Mouse (Mus musculus) liver, postnatal 0 days (tissue): ENCODE data around the gene Ubfd1.

ENCODE experiments used
- CTCF ChIP-seq: sonication (generic); IDR thresholded peaks from 2 replicates; pipeline ENCODE4 v1.5.1; 2016; ENCODE audit warnings: antibody characterized with exemption, low read depth
- EP300 ChIP-seq: IDR thresholded peaks from 2 replicates; pipeline ENCODE4 v1.6.1; 2016; ENCODE audit warnings: antibody characterized with exemption, low read depth, mild to moderate bottlenecking

DNA sequence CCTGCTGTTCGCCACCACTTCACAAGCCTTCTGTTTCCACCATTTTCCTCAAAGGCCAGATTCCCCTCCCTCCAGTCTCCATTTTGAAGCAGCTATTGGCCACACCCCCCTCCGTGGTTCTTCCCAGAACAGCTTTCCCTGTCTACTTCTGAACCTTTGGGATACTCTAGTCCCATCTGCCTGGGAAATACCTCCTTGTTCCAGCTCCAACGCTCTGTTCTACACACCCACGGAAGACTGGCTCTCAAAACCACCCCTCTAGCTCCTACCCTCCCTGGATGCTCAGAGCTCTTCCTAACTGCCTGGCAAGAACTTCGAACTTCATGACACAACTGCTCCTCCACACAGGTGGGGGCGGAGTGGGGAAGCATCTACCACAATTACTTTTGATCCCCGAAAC, 48.0 kb upstream of the Ubfd1 start:
- TF ChIP-seq CTCF = no peak
- TF ChIP-seq EP300 = no peak
